Mouse (Mus musculus): ENCODE measurements at regions not wholly inside any gene's neighbourhood (a gene's known extent, or its start where the extent isn't known, plus 50 kb on each side); places are given as distances from the start of the nearest gene placed in this dataset.
A peak's percentile ranks its signal among the peaks of the same experiment; 100 is the strongest.

DNA sequence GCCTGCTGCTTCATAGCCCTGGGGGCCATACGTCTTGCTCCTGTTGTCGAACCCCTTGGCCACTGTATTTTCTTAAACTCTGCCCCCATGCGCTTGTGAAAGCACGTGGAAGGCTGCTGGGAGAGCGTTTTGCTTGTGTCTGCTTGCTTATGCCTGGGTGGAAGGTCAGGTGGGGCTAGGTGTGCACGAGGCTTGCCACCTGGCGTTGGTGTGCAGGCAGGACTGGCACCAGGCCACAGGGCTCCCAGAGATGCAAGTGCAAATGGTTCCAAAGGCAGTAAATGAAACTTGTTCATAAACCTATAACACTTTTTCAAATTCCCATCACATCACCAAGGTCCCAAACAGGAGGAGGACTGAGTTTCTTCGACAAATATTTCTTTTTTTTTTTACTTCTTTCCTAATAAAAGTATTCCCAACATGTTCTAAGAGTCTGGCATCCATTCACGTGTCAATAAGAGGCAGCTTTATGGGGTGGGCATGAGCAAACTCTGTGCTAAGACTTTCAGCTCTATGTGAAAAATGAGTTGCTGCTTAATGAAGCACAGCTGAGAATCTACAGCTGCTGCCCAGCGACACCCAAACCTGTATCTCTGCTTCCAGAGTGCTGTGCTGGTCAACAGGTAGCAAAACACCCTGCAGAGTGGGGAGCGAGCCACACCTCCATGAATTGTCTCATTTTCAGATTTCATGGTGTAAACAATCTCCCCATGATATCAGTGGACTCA is 116.0 kb upstream of the Gmds start:
- H3K4me1 ChIP-seq (ENCODE audit: control insufficient read depth, insufficient read depth, low read length) = no peaks in the 10 kb centered on the region
- intact Hi-C loops (cut with DNase I) = no loop called here
- 79% methylated on average over 11 of the region's 11 CpGs for WGBS
- H3K27me3 ChIP-seq (ENCODE audit: control insufficient read depth, insufficient read depth, low read length) = no peaks in the 10 kb centered on the region
- no peak overlapping the region for H3K4me3 ChIP-seq
- H3K36me3 ChIP-seq (ENCODE audit: control insufficient read depth, insufficient read depth, low read length) = no peaks in the 10 kb centered on the region
- no peak for DNase-seq
- TF ChIP-seq POLR2A (IDR thresholded peaks at IDR 0.05; ENCODE audit: insufficient read depth, low read depth, low read length) (no peak), EP300 (IDR thresholded peaks at IDR 0.05; ENCODE audit: insufficient read depth, low read depth, low read length) (no peak), CTCF (IDR thresholded peaks at IDR 0.05) (no peak)
- no peak overlapping the region for H3K9ac ChIP-seq (ENCODE audit: low read depth, low read length)
- no peak overlapping the region for H3K27ac ChIP-seq
- H3K79me2 ChIP-seq (replicated peaks; ENCODE audit: control insufficient read depth, insufficient read depth, low read length) = no peaks in the 10 kb centered on the region

DNA sequence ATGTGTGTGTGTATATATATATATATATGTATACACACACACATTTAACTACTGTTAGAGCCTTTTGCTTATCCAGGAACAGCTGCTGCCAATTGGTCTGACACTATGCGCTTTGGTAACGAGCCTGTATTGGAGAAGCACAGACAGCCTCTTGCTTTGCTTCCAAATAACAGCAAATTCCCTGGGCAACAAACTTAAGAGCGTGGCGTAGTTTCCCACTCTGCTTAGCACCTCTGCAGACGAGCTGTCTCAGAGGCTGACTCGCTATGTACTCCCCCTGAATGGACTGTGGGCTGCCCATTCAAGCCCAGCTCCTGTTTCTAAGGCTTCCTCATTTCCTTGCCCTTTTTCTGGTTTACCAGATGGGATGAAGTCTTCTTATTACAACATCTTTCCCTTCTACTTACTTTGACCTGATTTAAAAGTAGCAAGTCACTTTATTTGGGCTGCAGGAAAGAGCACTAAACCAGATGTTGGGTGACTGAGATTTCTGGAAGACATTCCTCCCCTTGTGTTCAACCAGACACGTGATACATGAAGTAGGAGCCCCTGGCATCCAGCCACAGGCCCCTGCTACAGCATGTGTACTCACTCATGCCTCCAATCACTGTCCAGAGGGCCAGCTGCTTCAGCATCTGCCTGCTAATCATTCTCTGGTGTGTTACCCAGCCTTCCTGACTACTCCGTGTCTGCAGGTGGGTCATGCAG is 111.3 kb upstream of the Gmds start:
- intact Hi-C loops (cut with DNase I) = no loop called here
- Histone ChIP-seq H3K36me3 (ENCODE audit: control insufficient read depth, insufficient read depth, low read length) (no peaks in the 10 kb centered on the region), H3K79me2 (replicated peaks; ENCODE audit: control insufficient read depth, insufficient read depth, low read length) (no peaks in the 10 kb centered on the region), H3K27me3 (ENCODE audit: control insufficient read depth, insufficient read depth, low read length) (no peaks in the 10 kb centered on the region), H3K9ac (ENCODE audit: low read depth, low read length) (no peak overlapping the region), H3K27ac (peak overlapping the region; percentile 51), H3K4me3 (no peak overlapping the region), H3K4me1 (ENCODE audit: control insufficient read depth, insufficient read depth, low read length) (no peaks in the 10 kb centered on the region)
- DNase-seq = peak; percentile 69 to 76
- TF ChIP-seq POLR2A (IDR thresholded peaks at IDR 0.05; ENCODE audit: insufficient read depth, low read depth, low read length) (no peak), CTCF (IDR thresholded peaks at IDR 0.05) (no peak), EP300 (IDR thresholded peaks at IDR 0.05; ENCODE audit: insufficient read depth, low read depth, low read length) (no peak)
- 55% methylated on average over 8 of the region's 8 CpGs for WGBS

DNA sequence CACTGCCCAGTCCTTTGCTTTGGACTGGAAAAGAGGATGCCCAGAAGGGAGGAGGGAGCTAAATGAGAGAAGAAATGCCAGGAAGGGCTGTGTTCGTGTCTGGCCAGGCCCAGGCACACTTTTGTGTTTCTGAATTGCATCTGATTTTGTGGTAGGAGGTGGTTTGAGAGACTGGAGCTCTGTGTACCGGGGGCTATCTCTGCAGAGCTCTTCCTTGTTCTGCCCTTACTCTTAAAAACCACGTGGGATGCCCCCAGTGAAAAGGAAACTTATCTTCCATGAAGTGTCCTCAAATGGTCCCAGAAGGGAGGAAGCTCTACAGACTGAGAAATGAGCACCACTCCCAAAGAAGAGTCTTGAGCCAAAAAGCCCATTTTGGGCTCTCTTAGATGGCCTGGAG is 106.0 kb upstream of the Gmds start:
- peak in 1 of 2 experiments; percentile 14 for DNase-seq
- Histone ChIP-seq H3K9ac (ENCODE audit: low read depth, low read length) (no peak overlapping the region), H3K4me1 (ENCODE audit: control insufficient read depth, insufficient read depth, low read length) (no peaks in the 10 kb centered on the region), H3K36me3 (ENCODE audit: control insufficient read depth, insufficient read depth, low read length) (no peaks in the 10 kb centered on the region), H3K27me3 (ENCODE audit: control insufficient read depth, insufficient read depth, low read length) (no peaks in the 10 kb centered on the region), H3K79me2 (replicated peaks; ENCODE audit: control insufficient read depth, insufficient read depth, low read length) (no peaks in the 10 kb centered on the region), H3K4me3 (no peak overlapping the region), H3K27ac (no peak overlapping the region)
- TF ChIP-seq EP300 (IDR thresholded peaks at IDR 0.05; ENCODE audit: insufficient read depth, low read depth, low read length) (no peak), POLR2A (IDR thresholded peaks at IDR 0.05; ENCODE audit: insufficient read depth, low read depth, low read length) (no peak), CTCF (IDR thresholded peaks at IDR 0.05) (no peak)
- intact Hi-C loops (cut with DNase I) = no loop called here
- 36% methylated on average over 3 of the region's 3 CpGs for WGBS

DNA sequence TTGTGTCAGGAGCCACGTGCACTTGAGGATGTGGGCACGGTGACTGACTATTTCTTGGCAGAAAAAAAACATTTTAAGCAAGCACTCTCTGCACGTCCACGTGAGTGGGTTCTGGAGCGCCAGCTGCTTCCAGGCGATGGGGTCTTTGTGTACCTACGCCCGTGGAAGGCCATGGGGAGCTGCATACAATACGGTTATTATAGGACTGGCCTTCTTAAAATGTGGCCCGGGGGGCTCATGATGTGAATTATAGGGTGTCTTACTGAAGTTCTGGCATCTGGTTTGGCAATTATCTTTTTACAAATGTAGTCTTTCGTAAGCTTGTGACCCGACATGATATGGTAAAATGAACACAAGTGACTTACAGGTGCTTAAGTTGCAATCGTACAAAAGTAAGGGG is 103.5 kb upstream of the Gmds start:
- WGBS = 90% methylated on average over 13 of the region's 13 CpGs
- no peak for DNase-seq
- TF ChIP-seq EP300 (IDR thresholded peaks at IDR 0.05; ENCODE audit: insufficient read depth, low read depth, low read length) (no peak), CTCF (IDR thresholded peaks at IDR 0.05) (no peak), POLR2A (IDR thresholded peaks at IDR 0.05; ENCODE audit: insufficient read depth, low read depth, low read length) (no peak)
- no peaks in the 10 kb centered on the region for H3K36me3 ChIP-seq (ENCODE audit: control insufficient read depth, insufficient read depth, low read length)
- no peak overlapping the region for H3K27ac ChIP-seq
- H3K79me2 ChIP-seq (replicated peaks; ENCODE audit: control insufficient read depth, insufficient read depth, low read length) = no peaks in the 10 kb centered on the region
- no peaks in the 10 kb centered on the region for H3K4me1 ChIP-seq (ENCODE audit: control insufficient read depth, insufficient read depth, low read length)
- intact Hi-C loops (cut with DNase I) = no loop called here
- no peaks in the 10 kb centered on the region for H3K27me3 ChIP-seq (ENCODE audit: control insufficient read depth, insufficient read depth, low read length)
- H3K4me3 ChIP-seq = no peak overlapping the region
- H3K9ac ChIP-seq (ENCODE audit: low read depth, low read length) = no peak overlapping the region

DNA sequence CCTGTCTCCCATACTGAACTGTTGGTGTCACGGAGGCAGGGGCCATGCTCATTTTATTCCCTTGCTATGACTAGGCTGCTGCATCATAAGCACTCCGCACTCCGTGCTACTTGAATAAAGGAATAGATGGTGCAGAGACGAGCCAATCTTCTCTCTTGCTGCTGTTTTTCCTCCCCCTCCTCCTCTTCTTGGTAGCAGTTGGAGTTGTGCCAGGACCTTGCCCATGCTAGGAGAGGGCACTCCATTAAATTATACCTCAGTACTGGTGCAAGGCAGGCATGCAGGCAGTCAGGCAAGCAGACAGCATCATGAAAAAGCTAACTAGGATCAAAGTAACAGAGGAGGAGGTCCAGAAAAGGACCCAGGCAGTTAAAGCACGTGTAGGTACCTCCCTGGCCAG is 96.6 kb upstream of the Gmds start:
- WGBS = 70% methylated on average over 5 of the region's 5 CpGs
- Histone ChIP-seq H3K27me3 (ENCODE audit: control insufficient read depth, insufficient read depth, low read length) (no peaks in the 10 kb centered on the region), H3K79me2 (replicated peaks; ENCODE audit: control insufficient read depth, insufficient read depth, low read length) (no peaks in the 10 kb centered on the region), H3K4me3 (no peak overlapping the region), H3K36me3 (ENCODE audit: control insufficient read depth, insufficient read depth, low read length) (no peaks in the 10 kb centered on the region), H3K27ac (no peak overlapping the region), H3K9ac (ENCODE audit: low read depth, low read length) (no peak overlapping the region), H3K4me1 (ENCODE audit: control insufficient read depth, insufficient read depth, low read length) (no peaks in the 10 kb centered on the region)
- DNase-seq = no peak
- intact Hi-C loops (cut with DNase I) = no loop called here
- no peak for TF ChIP-seq POLR2A (IDR thresholded peaks at IDR 0.05; ENCODE audit: insufficient read depth, low read depth, low read length)
- no peak for TF ChIP-seq CTCF (IDR thresholded peaks at IDR 0.05)
- TF ChIP-seq EP300 (IDR thresholded peaks at IDR 0.05; ENCODE audit: insufficient read depth, low read depth, low read length) = no peak

DNA sequence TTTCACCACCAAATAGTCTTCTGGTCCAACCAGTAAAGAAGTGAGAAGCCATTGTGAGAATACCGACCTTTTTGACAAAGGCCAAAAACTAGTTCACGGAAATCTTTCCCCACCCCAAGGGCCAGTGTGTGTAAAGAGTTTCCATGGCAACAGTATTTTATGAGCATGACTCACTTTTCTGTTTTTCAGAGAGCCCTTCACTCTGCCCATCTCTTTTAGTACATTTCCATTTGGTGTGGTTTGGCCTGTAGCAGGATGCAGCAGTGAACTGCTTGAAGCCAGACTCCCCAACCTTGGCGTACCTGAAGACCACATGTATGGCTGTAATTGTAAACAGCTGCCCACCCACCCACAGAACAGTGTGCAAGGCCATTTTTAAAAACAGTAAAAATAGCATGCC is 89.9 kb upstream of the Gmds start:
- WGBS = 61% methylated on average over 3 of the region's 3 CpGs
- no peaks in the 10 kb centered on the region for H3K4me1 ChIP-seq (ENCODE audit: control insufficient read depth, insufficient read depth, low read length)

More for the DNA sequence above, 89.9 kb upstream of the Gmds start:
- H3K79me2 ChIP-seq (replicated peaks; ENCODE audit: control insufficient read depth, insufficient read depth, low read length) = no peaks in the 10 kb centered on the region
- intact Hi-C loops (cut with DNase I) = no loop called here
- H3K27ac ChIP-seq = no peak overlapping the region
- H3K36me3 ChIP-seq (ENCODE audit: control insufficient read depth, insufficient read depth, low read length) = no peaks in the 10 kb centered on the region
- no peaks in the 10 kb centered on the region for H3K27me3 ChIP-seq (ENCODE audit: control insufficient read depth, insufficient read depth, low read length)
- no peak for DNase-seq
- TF ChIP-seq POLR2A (IDR thresholded peaks at IDR 0.05; ENCODE audit: insufficient read depth, low read depth, low read length) (no peak), CTCF (IDR thresholded peaks at IDR 0.05) (no peak), EP300 (IDR thresholded peaks at IDR 0.05; ENCODE audit: insufficient read depth, low read depth, low read length) (no peak)
- H3K4me3 ChIP-seq = no peak overlapping the region
- no peak overlapping the region for H3K9ac ChIP-seq (ENCODE audit: low read depth, low read length)
